Mouse (Mus musculus) myocyte (in vitro differentiated cells): Measurements from ENCODE around the gene Trpc4ap.

ENCODE experiments used
- E2F4 ChIP-seq: IDR thresholded peaks from one replicate; pipeline ENCODE4 v1.6.1; 2011; ENCODE audit warnings: mild to moderate bottlenecking, control low read depth, moderate library complexity; ENCODE audit not compliant: insufficient read depth
- MAX ChIP-seq: IDR thresholded peaks from one replicate; pipeline ENCODE4 v1.6.1; 2011; ENCODE audit warnings: low read depth, mild to moderate bottlenecking, control low read depth
- POLR2A ChIP-seq: IDR thresholded peaks from one replicate; pipeline ENCODE4 v1.6.1; 2011; ENCODE audit warnings: low read depth, mild to moderate bottlenecking, control low read depth, moderate library complexity; ENCODE audit not compliant: insufficient read length
- SRF ChIP-seq: IDR thresholded peaks from one replicate; pipeline ENCODE4 v1.6.1; 2011; ENCODE audit warnings: low read depth; ENCODE audit not compliant: control insufficient read depth, insufficient read length
- TCF12 ChIP-seq: IDR thresholded peaks from one replicate; pipeline ENCODE4 v1.6.1; 2011; ENCODE audit warnings: mild to moderate bottlenecking, control low read depth; ENCODE audit not compliant: poor library complexity, insufficient read depth, severe bottlenecking
- TCF3 ChIP-seq: IDR thresholded peaks from one replicate; pipeline ENCODE4 v1.6.1; 2011; ENCODE audit warnings: low read depth, control low read depth; ENCODE audit not compliant: insufficient read length

DNA sequence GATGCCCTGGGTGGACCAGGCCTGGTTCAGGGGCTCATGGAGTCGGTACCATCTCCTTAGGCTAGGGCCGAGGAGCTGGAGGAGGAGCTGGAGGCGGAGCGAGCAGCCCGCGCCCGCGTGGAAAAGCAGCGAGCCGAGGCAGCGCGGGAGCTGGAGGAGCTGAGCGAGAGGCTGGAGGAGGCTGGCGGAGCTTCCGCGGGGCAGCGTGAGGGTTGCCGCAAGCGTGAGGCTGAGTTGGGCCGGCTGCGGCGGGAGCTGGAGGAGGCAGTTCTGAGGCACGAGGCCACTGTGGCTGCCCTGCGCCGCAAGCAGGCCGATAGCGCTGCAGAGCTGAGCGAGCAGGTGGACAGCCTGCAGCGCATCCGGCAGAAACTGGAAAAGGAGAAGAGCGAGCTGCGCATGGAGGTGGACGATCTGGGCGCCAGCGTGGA, 62.9 kb downstream of the Trpc4ap start:
- TF ChIP-seq POLR2A (no peak), TCF12 (no peak), MAX (no peak), SRF (no peak), E2F4 (no peak), TCF3 (no peak)
